Mouse (Mus musculus) forebrain, postnatal 0 days (tissue): ENCODE measurements around the gene Fat3. TPM values are rescaled to one million over a fixed set of nuclear protein-coding genes. Genes with fewer than 3 reads are reported as not detected.
A peak's percentile ranks its signal among the peaks of the same experiment; 100 is the strongest.

Source experiments
- ATAC-seq: fragments of 200-750 bp; cut with Nextera tagmentation; 2 replicates; pipeline ENCODE4 v1.8.0; 2017; ENCODE audit warnings: mild to moderate bottlenecking, moderate library complexity
- DNase-seq: peaks from one replicate; pipeline ENCODE4 v3.0.0-alpha.2; 2015
- H3K27ac ChIP-seq: fragments of 300-500 bp; sonication (generic); 2 replicates; pipeline ENCODE4 v1.5.1; 2014; ENCODE audit warnings: low read depth, mild to moderate bottlenecking, antibody characterized with exemption, low read length, moderate library complexity, mixed read lengths
- H3K27me3 ChIP-seq: fragments of 300-500 bp; sonication (generic); 2 replicates; pipeline ENCODE4 v1.6.1; 2014; ENCODE audit warnings: mild to moderate bottlenecking, low read length, mixed read lengths; ENCODE audit not compliant: insufficient read depth
- H3K36me3 ChIP-seq: fragments of 300-500 bp; sonication (generic); 2 replicates; pipeline ENCODE4 v1.6.1; 2014; ENCODE audit warnings: mild to moderate bottlenecking, moderate library complexity; ENCODE audit not compliant: insufficient read depth
- H3K4me1 ChIP-seq: fragments of 300-500 bp; sonication (generic); 2 replicates; pipeline ENCODE4 v1.6.1; 2014; ENCODE audit warnings: antibody characterized with exemption; ENCODE audit not compliant: insufficient read depth
- H3K4me2 ChIP-seq: fragments of 300-500 bp; sonication (generic); 2 replicates; pipeline ENCODE4 v1.6.1; 2014; ENCODE audit warnings: low read depth, mild to moderate bottlenecking, moderate library complexity
- H3K4me3 ChIP-seq: fragments of 300-500 bp; sonication (generic); 2 replicates; pipeline ENCODE4 v1.5.1; 2014; ENCODE audit warnings: low read depth, low read length, mixed read lengths
- H3K9ac ChIP-seq: fragments of 300-500 bp; sonication (generic); 2 replicates; pipeline ENCODE4 v1.6.1; 2014; ENCODE audit warnings: mild to moderate bottlenecking
- H3K9me3 ChIP-seq: fragments of 300-500 bp; sonication (generic); 2 replicates; pipeline ENCODE4 v1.6.1; 2016; ENCODE audit warnings: low read length
- CTCF ChIP-seq: sonication (generic); IDR thresholded peaks from 2 replicates; pipeline ENCODE4 v1.5.1; 2016; ENCODE audit warnings: antibody characterized with exemption, control low read depth, low read depth
- WGBS: fragments of 180-500 bp; shearing (Covaris S2); extraction: QIAGEN DNeasy Blood & Tissue Kit; methylation state at CpG from one replicate; pipeline ENCODE4 v1.1.7; 2014; 5-methylcytosine and 5-hydroxymethylcytosine counted together
- polyA plus RNA-seq: library from polyadenylated mRNA; unstranded; fragments of >200 nt; fragmentation: Nextera tagmentation; extraction: Ambion mirVana; gene quantifications from 2 replicates; pipeline ENCODE4 v1.2.1, GENCODE M21; 2015
- total RNA-seq: library from RNA; depleted of rRNA; stranded (reverse); fragments of >200 nt; gene quantifications from 2 replicates; pipeline ENCODE4 v1.2.3, GENCODE M21; 2014

Fat3 gene
- total and polyA plus RNA-seq, 2 experiments from 2014 or later = 5.6 to 50.4 TPM

DNA sequence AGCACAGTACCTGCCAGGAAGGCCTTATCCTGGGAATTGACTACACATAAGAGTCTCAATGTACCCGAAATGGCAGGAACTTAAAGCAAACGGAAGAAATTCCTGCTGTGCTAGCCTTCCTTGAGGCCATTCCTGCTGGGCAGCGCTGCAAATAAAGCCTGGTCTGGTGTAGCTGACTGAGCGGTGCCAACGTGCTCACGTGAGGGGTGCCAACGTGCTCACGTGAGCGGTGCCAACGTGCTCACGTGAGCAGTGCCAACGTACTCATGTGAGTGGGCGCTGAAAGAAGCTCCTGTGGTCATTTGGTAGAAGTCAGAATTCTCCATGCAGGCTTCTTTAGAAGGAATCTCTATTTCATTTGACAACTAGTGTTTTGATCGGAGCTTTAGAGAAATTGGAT, 522.8 kb downstream of the Fat3 start:
- 58% methylated on average over 14 of the region's 14 CpGs for WGBS
- ATAC-seq = no peak
- Histone ChIP-seq H3K27me3 (no peaks in the 10 kb centered on the region), H3K9ac (no peak overlapping the region), H3K9me3 (no peaks in the 10 kb centered on the region), H3K36me3 (no peaks in the 10 kb centered on the region), H3K4me2 (no peak overlapping the region), H3K4me3 (no peak overlapping the region), H3K27ac (no peak overlapping the region), H3K4me1 (0 out of 2 replicates have a peak, but pooled peaks cover 4% of the 10 kb centered on the region)
- no peak for DNase-seq
- no peak for TF ChIP-seq CTCF

DNA sequence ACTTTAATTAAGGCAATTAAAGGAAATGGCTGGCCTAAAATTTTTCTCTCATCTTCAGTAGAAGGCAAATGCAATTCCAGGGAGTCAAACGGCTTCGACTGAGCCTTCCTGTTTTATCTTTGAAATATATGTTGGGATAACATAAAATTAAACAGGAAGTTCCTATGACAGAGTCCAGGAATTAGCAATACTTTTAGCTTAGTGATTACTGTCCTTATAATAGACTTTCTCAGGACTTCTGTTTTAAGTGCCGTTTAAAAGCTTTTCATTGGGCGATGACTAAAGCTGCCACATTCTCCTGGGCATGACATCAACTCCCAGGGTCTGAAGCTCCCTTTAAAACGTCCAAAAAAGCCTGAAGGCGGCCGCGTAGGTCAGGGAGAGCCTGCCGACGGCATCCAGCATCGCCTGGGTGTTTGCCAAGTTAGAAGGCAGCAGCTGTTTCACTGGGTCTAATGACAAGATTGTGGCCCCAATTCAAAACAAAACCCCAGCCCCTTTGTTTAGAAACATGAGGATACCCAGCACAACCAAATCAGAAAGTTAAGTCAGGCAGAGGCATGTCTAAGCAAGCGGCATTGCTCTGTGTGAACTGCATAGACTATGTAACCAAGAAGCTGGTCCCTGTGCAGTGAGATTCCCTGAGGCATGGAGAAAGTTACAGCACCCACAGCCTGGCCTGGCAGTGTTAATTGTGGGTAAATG, 524.0 kb downstream of the Fat3 start:
- ATAC-seq = peak; percentile 38; the same call in 1 of the 2 replicates
- TF ChIP-seq CTCF = no peak
- WGBS = 20% methylated on average over 12 of the region's 12 CpGs
- Histone ChIP-seq H3K9me3 (no peaks in the 10 kb centered on the region), H3K27ac (no peak overlapping the region), H3K36me3 (no peaks in the 10 kb centered on the region), H3K27me3 (no peaks in the 10 kb centered on the region), H3K4me2 (no peak overlapping the region), H3K9ac (no peak overlapping the region), H3K4me3 (no peak overlapping the region), H3K4me1 (0 out of 2 replicates have a peak, but pooled peaks cover 4% of the 10 kb centered on the region)
- DNase-seq = no peak

DNA sequence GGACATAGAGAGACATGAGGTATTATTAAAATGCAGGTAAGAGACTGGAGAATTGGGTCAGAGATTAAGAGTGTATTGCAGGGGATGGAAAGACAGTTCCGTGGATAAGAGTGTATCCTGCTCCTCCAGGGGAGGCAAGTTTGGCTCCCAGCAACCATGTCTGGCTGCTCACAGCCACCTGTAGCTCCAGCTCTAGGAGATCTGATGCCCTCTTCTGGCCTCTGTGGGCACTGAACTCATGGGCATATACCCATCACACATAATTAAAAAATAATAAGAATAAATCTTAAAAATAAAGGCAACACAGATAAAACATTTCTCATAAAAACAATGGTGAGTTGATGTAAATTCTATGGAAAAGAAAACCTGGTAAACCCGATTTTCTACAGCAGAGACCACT, 525.1 kb downstream of the Fat3 start:
- no peaks in the 10 kb centered on the region for H3K27me3 ChIP-seq
- ATAC-seq (no peak), DNase-seq (no peak)
- no peaks in the 10 kb centered on the region for H3K36me3 ChIP-seq
- H3K9me3 ChIP-seq = no peaks in the 10 kb centered on the region
- no peak overlapping the region for H3K4me2 ChIP-seq
- H3K27ac ChIP-seq = no peak overlapping the region
- H3K4me3 ChIP-seq = no peak overlapping the region
- TF ChIP-seq CTCF = no peak
- H3K9ac ChIP-seq = no peak overlapping the region
- 0 out of 2 replicates have a peak, but pooled peaks cover 4% of the 10 kb centered on the region for H3K4me1 ChIP-seq
- 78% methylated on average over 2 of the region's 2 CpGs for WGBS

DNA sequence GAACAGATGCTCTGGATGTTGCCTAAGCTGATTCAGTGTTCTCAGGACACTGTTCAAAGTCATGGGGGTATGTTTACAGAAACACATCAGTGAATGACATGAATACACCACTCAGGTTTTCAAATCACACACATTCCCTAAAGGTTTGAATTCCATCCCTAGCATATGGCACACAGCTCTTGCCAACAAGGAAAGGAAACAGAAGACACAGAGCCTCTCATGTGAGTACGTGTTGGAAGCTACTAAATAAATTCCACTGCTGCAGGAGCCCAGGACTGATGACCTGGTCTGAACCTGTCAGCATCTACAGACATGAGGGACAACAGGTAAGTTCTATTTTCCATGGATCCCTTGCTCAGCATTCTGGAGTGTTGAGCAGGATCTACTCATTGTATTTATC, 528.9 kb downstream of the Fat3 start:
- TF ChIP-seq CTCF = no peak
- H3K4me2 ChIP-seq = no peak overlapping the region
- H3K4me1 ChIP-seq = 0 out of 2 replicates have a peak, but pooled peaks cover 1% of the 10 kb centered on the region
- no peak overlapping the region for H3K27ac ChIP-seq
- ATAC-seq (no peak), DNase-seq (no peak)
- WGBS = 50% methylated on average over 1 of the region's 1 CpGs
- no peaks in the 10 kb centered on the region for H3K9me3 ChIP-seq
- H3K4me3 ChIP-seq = no peak overlapping the region
- H3K27me3 ChIP-seq = no peaks in the 10 kb centered on the region
- H3K9ac ChIP-seq = no peak overlapping the region
- no peaks in the 10 kb centered on the region for H3K36me3 ChIP-seq

DNA sequence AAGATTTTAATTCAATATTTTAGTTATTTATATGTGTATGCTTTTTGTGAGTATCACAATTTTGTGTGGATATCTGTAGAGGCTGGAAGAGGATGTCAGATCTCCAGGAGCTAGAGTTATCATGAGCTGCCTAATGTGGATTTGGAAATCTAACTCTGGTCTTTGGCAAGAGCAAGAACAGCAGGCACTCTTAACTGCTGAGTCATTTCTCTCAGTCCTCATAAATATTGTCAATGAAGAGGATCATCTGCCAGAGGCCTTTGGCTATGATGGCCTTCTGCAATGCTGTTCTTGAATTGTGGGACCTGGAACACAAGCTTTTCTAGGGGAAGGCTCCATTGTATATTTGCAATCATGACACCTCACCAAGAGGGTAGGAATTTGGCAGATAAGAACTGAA, 529.7 kb downstream of the Fat3 start:
- H3K9me3 ChIP-seq = no peaks in the 10 kb centered on the region
- TF ChIP-seq CTCF = no peak
- H3K4me2 ChIP-seq = no peak overlapping the region
- H3K27ac ChIP-seq = no peak overlapping the region
- H3K27me3 ChIP-seq = no peaks in the 10 kb centered on the region
- no peaks in the 10 kb centered on the region for H3K36me3 ChIP-seq
- no peaks in the 10 kb centered on the region for H3K4me1 ChIP-seq
- H3K4me3 ChIP-seq = no peak overlapping the region
- DNase-seq (no peak), ATAC-seq (no peak)
- no peak overlapping the region for H3K9ac ChIP-seq

DNA sequence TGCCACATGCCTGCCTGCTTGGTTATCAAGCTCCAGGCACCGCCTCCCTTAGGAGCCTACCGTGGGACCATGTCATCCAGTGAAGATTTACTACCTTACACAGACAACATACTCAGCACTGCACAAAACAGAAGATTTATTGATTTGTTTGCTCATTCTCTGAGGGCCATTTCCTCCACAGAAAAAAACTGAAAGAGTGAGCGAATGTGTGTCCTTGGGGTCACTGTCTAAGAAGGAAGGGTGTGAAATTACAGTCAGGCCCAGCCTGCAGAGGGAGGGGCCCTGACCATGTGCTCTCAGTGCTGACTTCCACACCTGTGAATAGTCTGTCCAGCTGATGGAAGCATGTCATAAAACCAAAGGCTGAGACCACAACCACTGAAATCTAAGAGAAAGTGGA, 536.9 kb downstream of the Fat3 start:
- peaks cover 3% of the 10 kb centered on the region; the same call in 1 of the 2 replicates for H3K36me3 ChIP-seq
- no peak overlapping the region for H3K9ac ChIP-seq
- no peak overlapping the region for H3K4me3 ChIP-seq
- no peaks in the 10 kb centered on the region for H3K9me3 ChIP-seq
- no peak overlapping the region for H3K27ac ChIP-seq
- WGBS = 93% methylated on average over 3 of the region's 3 CpGs
- no peaks in the 10 kb centered on the region for H3K27me3 ChIP-seq
- no peak for TF ChIP-seq CTCF
- no peak overlapping the region for H3K4me2 ChIP-seq
- ATAC-seq = no peak
- H3K4me1 ChIP-seq = no peaks in the 10 kb centered on the region
- DNase-seq = no peak

DNA sequence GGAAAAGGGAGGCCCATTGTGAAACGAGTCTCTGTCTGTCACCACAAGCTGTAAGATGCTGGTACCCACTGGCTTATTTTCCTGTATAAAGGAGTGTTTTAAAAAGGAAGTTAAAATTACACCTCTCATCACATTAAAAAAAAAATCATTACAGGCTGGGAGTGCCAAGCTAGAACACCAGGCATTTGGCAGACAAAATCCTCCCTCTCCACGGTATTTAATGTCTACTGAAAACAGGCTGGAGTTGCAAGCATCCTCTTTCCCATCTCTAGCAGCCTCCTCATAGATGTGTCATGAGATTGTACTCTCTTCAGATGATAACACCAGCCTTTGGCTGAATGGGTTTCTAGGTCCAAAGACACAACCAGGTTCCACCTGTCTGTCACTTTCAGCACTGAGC, 538.2 kb downstream of the Fat3 start:
- Histone ChIP-seq H3K36me3 (peaks cover 3% of the 10 kb centered on the region; the same call in 1 of the 2 replicates), H3K4me3 (no peak overlapping the region), H3K27me3 (no peaks in the 10 kb centered on the region), H3K9me3 (no peaks in the 10 kb centered on the region), H3K4me1 (no peaks in the 10 kb centered on the region), H3K27ac (no peak overlapping the region), H3K4me2 (no peak overlapping the region), H3K9ac (no peak overlapping the region)
- WGBS = 65% methylated on average over 2 of the region's 2 CpGs
- ATAC-seq = no peak
- no peak for DNase-seq
- no peak for TF ChIP-seq CTCF
